Comparison of ENCODE assay signal across 14 mouse cellular contexts in genomic region chr5:107092137-107092536, GRCm38 (mm10).
A peak's percentile ranks its signal among the peaks of the same experiment; 100 is the strongest.
DNase-seq lines count a peak whose midpoint lies in the region; ATAC-seq and TF ChIP-seq lines count a peak whose summit lies in the region.
"Had no signal": no experiment of that assay in that cellular context is flagged by ENCODE, and none has a peak within 500 bp of the region (broad histone marks: within the 10 kb centered on the region; RNA-seq: fewer than 3 reads in every experiment).

No protein-coding gene starts in this region.

- TF ChIP-seq POLR2A in thymus, adult 2 months (IDR thresholded peaks at IDR 0.05; ENCODE audit: control insufficient read depth, extremely low read depth, insufficient read depth, low read length, poor library complexity): no peak

- no peak overlapping the region for H3K4me3 ChIP-seq in heart, embryonic 10.5 days
- no peak overlapping the region for H3K4me3 ChIP-seq in heart, embryonic 11.5 days (ENCODE audit: low read depth, low read length)
- H3K4me3 ChIP-seq in lung, embryonic 14.5 days (ENCODE audit: low read depth, low read length): no peak overlapping the region
- H3K4me3 ChIP-seq in thymus, adult 2 months (ENCODE audit: control insufficient read depth, insufficient read depth, low read length): no peak overlapping the region
- H3K4me3 ChIP-seq: embryonic facial prominence, embryonic 15.5 days; forebrain, embryonic 15.5 days; hindbrain, embryonic 15.5 days; liver, embryonic 15.5 days; midbrain, embryonic 12.5 days had no signal

- no peak overlapping the region for H3K9ac ChIP-seq in heart, embryonic 11.5 days (ENCODE audit: low read depth, low read length)
- H3K9ac ChIP-seq in lung, embryonic 14.5 days: no peak overlapping the region
- H3K9ac ChIP-seq: embryonic facial prominence, embryonic 15.5 days; forebrain, embryonic 15.5 days; hindbrain, embryonic 15.5 days; liver, embryonic 15.5 days; midbrain, embryonic 12.5 days had no signal

- no peaks in the 10 kb centered on the region for H3K9me3 ChIP-seq in heart, embryonic 10.5 days
- H3K9me3 ChIP-seq in heart, embryonic 11.5 days (replicated peaks; ENCODE audit: control insufficient read depth, low read length): no peaks in the 10 kb centered on the region
- H3K9me3 ChIP-seq in lung, embryonic 14.5 days (ENCODE audit: low read depth, low read length): no peaks in the 10 kb centered on the region
- H3K9me3 ChIP-seq: embryonic facial prominence, embryonic 15.5 days; forebrain, embryonic 15.5 days; hindbrain, embryonic 15.5 days; liver, embryonic 15.5 days; midbrain, embryonic 12.5 days had no signal

- no peak for DNase-seq in heart, embryonic 10.5 days (ENCODE audit: low spot score)
- DNase-seq in lung, embryonic 14.5 days: peak; percentile 55
- DNase-seq in lung, postnatal 10 days: no peak
- DNase-seq in T-cell, adult 2 months (ENCODE audit: low spot score): peak; percentile 26
- DNase-seq in thymus, adult 2 months: peak; percentile 28
- no peak for DNase-seq in layer of hippocampus, postnatal 14 days (ENCODE audit: low spot score in 2 of 2)
- no peak for DNase-seq in adipocyte (ENCODE audit: low spot score)
- DNase-seq: kidney, adult 2 months had no signal

- peaks cover 50% of the 10 kb centered on the region for H3K4me1 ChIP-seq in heart, embryonic 10.5 days
- peaks cover 22% of the 10 kb centered on the region for H3K4me1 ChIP-seq in heart, embryonic 11.5 days (ENCODE audit: control insufficient read depth, insufficient read depth, low read length)
- peaks cover 11% of the 10 kb centered on the region for H3K4me1 ChIP-seq in lung, embryonic 14.5 days (ENCODE audit: insufficient read depth)
- peaks cover 16% of the 10 kb centered on the region; the same call in 1 of the 2 replicates for H3K4me1 ChIP-seq in thymus, adult 2 months (replicated peaks; ENCODE audit: control insufficient read depth, insufficient read depth, low read length)

- H3K4me2 ChIP-seq in heart, embryonic 11.5 days: no peak overlapping the region
- H3K4me2 ChIP-seq in lung, embryonic 14.5 days: no peak overlapping the region
- H3K4me2 ChIP-seq: embryonic facial prominence, embryonic 15.5 days; forebrain, embryonic 15.5 days; hindbrain, embryonic 15.5 days; liver, embryonic 15.5 days; midbrain, embryonic 12.5 days had no signal

- peak overlapping the region; percentile 36; the same call in 1 of the 2 replicates for H3K27ac ChIP-seq in heart, embryonic 10.5 days
- no peak overlapping the region for H3K27ac ChIP-seq in heart, embryonic 11.5 days (ENCODE audit: low read depth, low read length)
- peak overlapping the region; percentile 27; the same call in 1 of the 2 replicates for H3K27ac ChIP-seq in lung, embryonic 14.5 days (ENCODE audit: low read depth)
- H3K27ac ChIP-seq in thymus, adult 2 months (ENCODE audit: control insufficient read depth, insufficient read depth, low read length): no peak overlapping the region
- H3K27ac ChIP-seq: embryonic facial prominence, embryonic 15.5 days; forebrain, embryonic 15.5 days; hindbrain, embryonic 15.5 days; liver, embryonic 15.5 days; midbrain, embryonic 12.5 days had no signal

- 51% methylated on average over 8 of the region's 8 CpGs for WGBS in heart, embryonic 10.5 days
- 40% methylated on average over 8 of the region's 8 CpGs for WGBS in heart, embryonic 11.5 days (ENCODE audit: insufficient replicate concordance)
- WGBS in lung, embryonic 14.5 days: 29% methylated on average over 8 of the region's 8 CpGs
- WGBS in thymus, adult 2 months: 4% methylated on average over 8 of the region's 8 CpGs

- no peak for TF ChIP-seq CTCF in lung, embryonic 14.5 days (IDR thresholded peaks at IDR 0.05; ENCODE audit: low read depth)
- no peak for TF ChIP-seq CTCF in thymus, adult 2 months (IDR thresholded peaks at IDR 0.05; ENCODE audit: borderline replicate concordance, control insufficient read depth, extremely low read depth, insufficient read depth, low read length, poor library complexity)

- ATAC-seq in heart, embryonic 11.5 days (replicated peaks; ENCODE audit: insufficient number of reproducible peaks, low FRiP score, low TSS enrichment): no peak
- ATAC-seq in lung, embryonic 14.5 days (ENCODE audit: insufficient read depth): no peak
- ATAC-seq: forebrain, embryonic 15.5 days had no signal

- no peaks in the 10 kb centered on the region for H3K27me3 ChIP-seq in heart, embryonic 10.5 days (ENCODE audit: insufficient read depth, poor library complexity, severe bottlenecking)
- H3K27me3 ChIP-seq in heart, embryonic 11.5 days (ENCODE audit: control insufficient read depth, insufficient read depth, low read length): 0 out of 2 replicates have a peak, but pooled peaks cover 3% of the 10 kb centered on the region
- H3K27me3 ChIP-seq in lung, embryonic 14.5 days (ENCODE audit: insufficient read depth, low read length): no peaks in the 10 kb centered on the region
- H3K27me3 ChIP-seq in thymus, adult 2 months (ENCODE audit: control insufficient read depth, insufficient read depth, low read length): no peaks in the 10 kb centered on the region
- H3K27me3 ChIP-seq: embryonic facial prominence, embryonic 15.5 days; hindbrain, embryonic 15.5 days; liver, embryonic 15.5 days had no signal

- H3K36me3 ChIP-seq in heart, embryonic 10.5 days: no peaks in the 10 kb centered on the region
- no peaks in the 10 kb centered on the region for H3K36me3 ChIP-seq in heart, embryonic 11.5 days (ENCODE audit: control insufficient read depth, insufficient read depth, low read length)
- H3K36me3 ChIP-seq in lung, embryonic 14.5 days (ENCODE audit: insufficient read depth): no peaks in the 10 kb centered on the region
- no peaks in the 10 kb centered on the region for H3K36me3 ChIP-seq in thymus, adult 2 months (ENCODE audit: control insufficient read depth, insufficient read depth, low read length)
- H3K36me3 ChIP-seq: embryonic facial prominence, embryonic 15.5 days; forebrain, embryonic 15.5 days; hindbrain, embryonic 15.5 days; liver, embryonic 15.5 days; midbrain, embryonic 12.5 days had no signal

Comparison
In these comparisons a context has a peak if more than half of its experiments do, and no peak if none do; other contexts are left out.
1. DNase-seq: peak in lung, embryonic 14.5 days (single experiment), T-cell, adult 2 months (single experiment) and thymus, adult 2 months (single experiment); none in heart, embryonic 10.5 days (single experiment), lung, postnatal 10 days (single experiment), layer of hippocampus, postnatal 14 days (0 of 2) and adipocyte (single experiment).
2. H3K27ac ChIP-seq: peak in heart, embryonic 10.5 days (single experiment) and lung, embryonic 14.5 days (single experiment); none in heart, embryonic 11.5 days (single experiment) and thymus, adult 2 months (single experiment).